ENCODE assay signal across 8 mouse cellular contexts in the genomic region with DNA sequence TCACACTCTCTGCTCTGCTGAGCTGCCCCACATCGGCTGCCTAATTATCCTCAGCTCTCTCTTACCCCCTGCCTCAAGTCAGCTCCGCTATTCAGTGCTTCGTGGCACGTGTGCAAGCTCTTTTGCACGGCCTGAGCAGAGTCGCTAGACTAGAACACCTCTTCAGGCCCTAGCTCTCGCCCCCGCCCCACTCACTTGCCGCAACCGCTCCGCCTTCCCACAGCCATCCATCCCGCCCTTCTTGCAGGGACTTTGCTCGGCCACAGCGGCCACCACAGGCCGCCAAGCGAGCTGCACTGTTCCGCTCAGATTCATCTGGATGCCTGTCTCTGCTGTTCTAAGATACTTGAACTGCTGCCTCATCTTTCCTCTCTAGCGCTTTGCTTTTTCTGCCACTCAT. TPM values are rescaled to one million over a fixed set of nuclear protein-coding genes. Genes with fewer than 3 reads are reported as not detected.
DNase-seq lines count a peak whose midpoint lies in the region.

No protein-coding gene starts in this region.

- H3K9me3 ChIP-seq in megakaryocyte, embryonic 14.5 days, result peaks cover 8% of the 10 kb centered on the region; the same call in 1 of the 2 replicates

- peaks cover 11% of the 10 kb centered on the region for H3K27me3 ChIP-seq in megakaryocyte, embryonic 14.5 days (replicated peaks)

- DNase-seq in adrenal gland, adult 18-20 months (ENCODE audit: low spot score in 2 of 2), result peak; percentile 49 to 72
- DNase-seq in embryo, embryonic 10 days (ENCODE audit: low spot score), result peak; percentile 89
- DNase-seq in gastrocnemius, postnatal 10 days, result peak; percentile 74
- peak; percentile 89 for DNase-seq in induced T-regulatory cell, adult 2 months (ENCODE audit: low read depth)
- peak; percentile 23 to 74 for DNase-seq in left cerebral cortex, adult 9 months (ENCODE audit: low spot score in 2 of 2)
- DNase-seq in right cerebral cortex, adult 2 months (ENCODE audit: low spot score in 2 of 2), result peak; percentile 75 to 83
- peak; percentile 61 for DNase-seq in urinary bladder, postnatal 25 days (ENCODE audit: low spot score)

- H3K4me3 ChIP-seq in megakaryocyte, embryonic 14.5 days (replicated peaks), result peak overlapping the region; percentile 87

- H3K4me1 ChIP-seq in megakaryocyte, embryonic 14.5 days, result peaks cover 57% of the 10 kb centered on the region

- peaks cover 15% of the 10 kb centered on the region for H3K36me3 ChIP-seq in megakaryocyte, embryonic 14.5 days (replicated peaks; ENCODE audit: low read length)

RNA-seq across cellular contexts. Expression of gene Vrk3, which starts 3.1 kb away (rescaled TPM):
- 10 to 100 TPM; 40.4 to 42.1 TPM for total RNA-seq in adrenal gland, adult 18-20 months (2021)
- total RNA-seq in gastrocnemius, postnatal 10 days (2021), result 10 to 100 TPM; 16.7 to 18.5 TPM
- 63.8 and 68.6 TPM in 2 replicates for polyA plus RNA-seq in megakaryocyte, embryonic 14.5 days (2012; ENCODE audit: insufficient read depth, low replicate concordance)

RNA-seq across cellular contexts. Expression of gene Zfp473, which starts 5.8 kb away (rescaled TPM):
- under 1 TPM; 0.30 to 0.51 TPM for total RNA-seq in adrenal gland, adult 18-20 months (2021)
- total RNA-seq in gastrocnemius, postnatal 10 days (2021), result under 1 TPM in 1 of 2 experiments, not detected in 1; 0.29 TPM
- polyA plus RNA-seq in megakaryocyte, embryonic 14.5 days (2012; ENCODE audit: insufficient read depth, low replicate concordance), result 0.12 TPM in 1 of 2 replicates, not detected in the other

RNA-seq across cellular contexts. Expression of gene Izumo2, which starts 36.5 kb away (rescaled TPM):
- total RNA-seq in adrenal gland, adult 18-20 months (2021), result not detected
- not detected for total RNA-seq in gastrocnemius, postnatal 10 days (2021)
- polyA plus RNA-seq in megakaryocyte, embryonic 14.5 days (2012; ENCODE audit: insufficient read depth, low replicate concordance), result not detected in 2 replicates

Comparison
In these comparisons a context has a peak if more than half of its experiments do, and no peak if none do; other contexts are left out.
1. Peak in every context shown above with its lines: DNase-seq and H3K4me3 ChIP-seq.